Mouse (Mus musculus): Measurements from ENCODE around the gene Dnm3. TPM values are rescaled to one million over a fixed set of nuclear protein-coding genes. Genes with fewer than 3 reads are reported as not detected.
A peak's percentile ranks its signal among the peaks of the same experiment; 100 is the strongest.

Dnm3 gene
- polyA plus RNA-seq, 1 experiment from 2014 or later = 1.1 TPM

GRCm38 (mm10) chr1:162162677-162163076 is 315.2 kb downstream of the Dnm3 start:
- H3K27ac ChIP-seq = no peak overlapping the region
- no peak overlapping the region for H3K9ac ChIP-seq
- ATAC-seq = no peak
- H3K4me2 ChIP-seq = no peak overlapping the region
- 63% methylated on average over 7 of the region's 7 CpGs for WGBS (ENCODE audit: insufficient replicate concordance)
- H3K36me3 ChIP-seq = no peaks in the 10 kb centered on the region
- H3K9me3 ChIP-seq (replicated peaks) = no peaks in the 10 kb centered on the region
- no peak overlapping the region for H3K4me3 ChIP-seq
- H3K4me1 ChIP-seq = no peaks in the 10 kb centered on the region
- H3K27me3 ChIP-seq (replicated peaks) = no peaks in the 10 kb centered on the region

- H3K27ac ChIP-seq = no peak overlapping the region
- 35% methylated on average over 5 of the region's 5 CpGs for WGBS (ENCODE audit: insufficient replicate concordance)
- H3K27me3 ChIP-seq (replicated peaks) = no peaks in the 10 kb centered on the region
- H3K4me3 ChIP-seq = no peak overlapping the region
- 0 out of 2 replicates have a peak, but pooled peaks cover 2% of the 10 kb centered on the region for H3K4me1 ChIP-seq
- H3K9me3 ChIP-seq (replicated peaks) = no peaks in the 10 kb centered on the region
- H3K9ac ChIP-seq = no peak overlapping the region
- no peaks in the 10 kb centered on the region for H3K36me3 ChIP-seq
- no peak overlapping the region for H3K4me2 ChIP-seq
- no peak for ATAC-seq
Observed at GRCm38 (mm10) chr1:162162249-162162648, 315.6 kb downstream of the Dnm3 start.

- 43% methylated on average over 1 of the region's 1 CpGs for WGBS (ENCODE audit: insufficient replicate concordance)
- H3K27ac ChIP-seq = no peak overlapping the region
- no peak overlapping the region for H3K9ac ChIP-seq
- H3K4me2 ChIP-seq = no peak overlapping the region
- no peaks in the 10 kb centered on the region for H3K27me3 ChIP-seq (replicated peaks)
- ATAC-seq = no peak
- no peaks in the 10 kb centered on the region for H3K9me3 ChIP-seq (replicated peaks)
- H3K4me3 ChIP-seq = no peak overlapping the region
- H3K4me1 ChIP-seq = 0 out of 2 replicates have a peak, but pooled peaks cover 3% of the 10 kb centered on the region
- H3K36me3 ChIP-seq = no peaks in the 10 kb centered on the region
Observed at GRCm38 (mm10) chr1:162160718-162161117, 317.1 kb downstream of the Dnm3 start.

GRCm38 (mm10) chr1:162158486-162158885 is 319.3 kb downstream of the Dnm3 start:
- H3K9ac ChIP-seq = no peak overlapping the region
- no peak overlapping the region for H3K4me3 ChIP-seq
- no peaks in the 10 kb centered on the region for H3K36me3 ChIP-seq
- H3K27ac ChIP-seq = no peak overlapping the region
- ATAC-seq = no peak
- 48% methylated on average over 2 of the region's 2 CpGs for WGBS (ENCODE audit: insufficient replicate concordance)
- H3K4me1 ChIP-seq = 0 out of 2 replicates have a peak, but pooled peaks cover 3% of the 10 kb centered on the region
- no peaks in the 10 kb centered on the region for H3K9me3 ChIP-seq (replicated peaks)
- H3K4me2 ChIP-seq = no peak overlapping the region
- H3K27me3 ChIP-seq (replicated peaks) = no peaks in the 10 kb centered on the region

GRCm38 (mm10) chr1:162157659-162158058 is 320.2 kb downstream of the Dnm3 start:
- Histone ChIP-seq H3K27ac (no peak overlapping the region), H3K4me2 (no peak overlapping the region), H3K9me3 (replicated peaks) (no peaks in the 10 kb centered on the region), H3K9ac (no peak overlapping the region), H3K4me1 (0 out of 2 replicates have a peak, but pooled peaks cover 3% of the 10 kb centered on the region), H3K27me3 (replicated peaks) (no peaks in the 10 kb centered on the region), H3K36me3 (no peaks in the 10 kb centered on the region), H3K4me3 (no peak overlapping the region)
- 67% methylated on average over 5 of the region's 5 CpGs for WGBS (ENCODE audit: insufficient replicate concordance)
- ATAC-seq = 0 out of 2 replicates have a peak, but pooled peaks have one; percentile 30

GRCm38 (mm10) chr1:162156873-162157272 is 321.0 kb downstream of the Dnm3 start:
- no peak overlapping the region for H3K27ac ChIP-seq
- no peak overlapping the region for H3K9ac ChIP-seq
- no peak overlapping the region for H3K4me2 ChIP-seq
- H3K27me3 ChIP-seq (replicated peaks) = no peaks in the 10 kb centered on the region
- no peaks in the 10 kb centered on the region for H3K9me3 ChIP-seq (replicated peaks)
- WGBS (ENCODE audit: insufficient replicate concordance) = 65% methylated on average over 5 of the region's 5 CpGs
- H3K4me1 ChIP-seq = 0 out of 2 replicates have a peak, but pooled peaks cover 3% of the 10 kb centered on the region
- no peak for ATAC-seq
- no peak overlapping the region for H3K4me3 ChIP-seq
- no peaks in the 10 kb centered on the region for H3K36me3 ChIP-seq

GRCm38 (mm10) chr1:162155546-162155945 is 322.3 kb downstream of the Dnm3 start:
- Histone ChIP-seq H3K27ac (no peak overlapping the region), H3K4me3 (no peak overlapping the region), H3K4me1 (0 out of 2 replicates have a peak, but pooled peaks cover 3% of the 10 kb centered on the region), H3K9me3 (replicated peaks) (no peaks in the 10 kb centered on the region), H3K36me3 (no peaks in the 10 kb centered on the region), H3K27me3 (replicated peaks) (no peaks in the 10 kb centered on the region), H3K4me2 (no peak overlapping the region), H3K9ac (no peak overlapping the region)
- 77% methylated on average over 3 of the region's 3 CpGs for WGBS (ENCODE audit: insufficient replicate concordance)
- no peak for ATAC-seq

- H3K9ac ChIP-seq = no peak overlapping the region
- ATAC-seq = no peak
- H3K9me3 ChIP-seq (replicated peaks) = no peaks in the 10 kb centered on the region
- WGBS (ENCODE audit: insufficient replicate concordance) = 78% methylated on average over 5 of the region's 5 CpGs
- H3K4me2 ChIP-seq = no peak overlapping the region
- no peak overlapping the region for H3K27ac ChIP-seq
- no peak overlapping the region for H3K4me3 ChIP-seq
- 0 out of 2 replicates have a peak, but pooled peaks cover 3% of the 10 kb centered on the region for H3K4me1 ChIP-seq
- H3K27me3 ChIP-seq (replicated peaks) = no peaks in the 10 kb centered on the region
- H3K36me3 ChIP-seq = no peaks in the 10 kb centered on the region
Observed at GRCm38 (mm10) chr1:162153118-162153517, 324.7 kb downstream of the Dnm3 start.

- ATAC-seq = no peak
- Histone ChIP-seq H3K4me2 (no peak overlapping the region), H3K27ac (no peak overlapping the region), H3K4me1 (no peaks in the 10 kb centered on the region), H3K4me3 (no peak overlapping the region), H3K9ac (no peak overlapping the region), H3K36me3 (no peaks in the 10 kb centered on the region), H3K27me3 (replicated peaks) (no peaks in the 10 kb centered on the region), H3K9me3 (replicated peaks) (no peaks in the 10 kb centered on the region)
- WGBS (ENCODE audit: insufficient replicate concordance) = 58% methylated on average over 3 of the region's 3 CpGs
Observed at GRCm38 (mm10) chr1:162149730-162150129, 328.1 kb downstream of the Dnm3 start.

- ATAC-seq = no peak
- no peak overlapping the region for H3K9ac ChIP-seq
- H3K36me3 ChIP-seq = no peaks in the 10 kb centered on the region
- H3K4me1 ChIP-seq = no peaks in the 10 kb centered on the region
- H3K27me3 ChIP-seq (replicated peaks) = no peaks in the 10 kb centered on the region
- no peak overlapping the region for H3K4me3 ChIP-seq
- 49% methylated on average over 3 of the region's 3 CpGs for WGBS (ENCODE audit: insufficient replicate concordance)
- no peak overlapping the region for H3K27ac ChIP-seq
- no peak overlapping the region for H3K4me2 ChIP-seq
- no peaks in the 10 kb centered on the region for H3K9me3 ChIP-seq (replicated peaks)
Observed at GRCm38 (mm10) chr1:162147554-162147953, 330.3 kb downstream of the Dnm3 start.

GRCm38 (mm10) chr1:162145748-162146147 is 332.1 kb downstream of the Dnm3 start:
- H3K9ac ChIP-seq = no peak overlapping the region
- H3K4me3 ChIP-seq = no peak overlapping the region
- H3K4me2 ChIP-seq = no peak overlapping the region
- H3K27me3 ChIP-seq (replicated peaks) = no peaks in the 10 kb centered on the region
- H3K4me1 ChIP-seq = no peaks in the 10 kb centered on the region
- H3K27ac ChIP-seq = no peak overlapping the region
- ATAC-seq = no peak
- H3K36me3 ChIP-seq = no peaks in the 10 kb centered on the region
- WGBS (ENCODE audit: insufficient replicate concordance) = 14% methylated on average over 5 of the region's 6 CpGs
- H3K9me3 ChIP-seq (replicated peaks) = no peaks in the 10 kb centered on the region

- ATAC-seq = no peak
Observed at GRCm38 (mm10) chr1:162144992-162145391, 332.8 kb downstream of the Dnm3 start.

More at GRCm38 (mm10) chr1:162144992-162145391, 332.8 kb downstream of the Dnm3 start:
- H3K4me2 ChIP-seq = no peak overlapping the region
- H3K4me1 ChIP-seq = no peaks in the 10 kb centered on the region
- 33% methylated on average over 1 of the region's 1 CpGs for WGBS (ENCODE audit: insufficient replicate concordance)
- no peak overlapping the region for H3K4me3 ChIP-seq
- no peaks in the 10 kb centered on the region for H3K9me3 ChIP-seq (replicated peaks)
- no peaks in the 10 kb centered on the region for H3K27me3 ChIP-seq (replicated peaks)
- H3K36me3 ChIP-seq = no peaks in the 10 kb centered on the region
- H3K27ac ChIP-seq = no peak overlapping the region
- no peak overlapping the region for H3K9ac ChIP-seq
